Mouse (Mus musculus) limb, embryonic 14.5 days (tissue): Measurements from ENCODE around the gene Gm42417. TPM values are rescaled to one million over a fixed set of nuclear protein-coding genes. Genes with fewer than 3 reads are reported as not detected.
A peak's percentile ranks its signal among the peaks of the same experiment; 100 is the strongest.

Source experiments
- ATAC-seq: fragments of 200-750 bp; cut with Nextera tagmentation; 2 replicates; pipeline ENCODE4 v1.8.0; 2017; ENCODE audit warnings: low read depth, moderate number of reproducible peaks, moderate TSS enrichment; ENCODE audit not compliant: low FRiP score
- DNase-seq: peaks from one replicate; pipeline ENCODE4 v3.0.0-alpha.2; 2015; ENCODE audit warnings: low spot score
- H3K27ac ChIP-seq: fragments of 300-500 bp; sonication (generic); replicated peaks from 2 replicates; pipeline ENCODE4 v1.5.1; 2014; ENCODE audit warnings: low read depth, mild to moderate bottlenecking, low read length, moderate library complexity, mixed read lengths
- H3K27me3 ChIP-seq: fragments of 300-500 bp; sonication (generic); 2 replicates; pipeline ENCODE4 v1.6.1; 2014; ENCODE audit warnings: low read length, mixed read lengths; ENCODE audit not compliant: control insufficient read depth, insufficient read depth
- H3K36me3 ChIP-seq: fragments of 300-500 bp; sonication (generic); 2 replicates; pipeline ENCODE4 v1.6.1; 2014; ENCODE audit warnings: mild to moderate bottlenecking, low read length, moderate library complexity, mixed read lengths; ENCODE audit not compliant: control insufficient read depth, insufficient read depth
- H3K4me1 ChIP-seq: fragments of 300-500 bp; sonication (generic); 2 replicates; pipeline ENCODE4 v1.6.1; 2014; ENCODE audit warnings: antibody characterized with exemption, low read length, mixed read lengths; ENCODE audit not compliant: control insufficient read depth, insufficient read depth
- H3K4me2 ChIP-seq: fragments of 300-500 bp; sonication (generic); replicated peaks from 2 replicates; pipeline ENCODE4 v1.6.1; 2014; ENCODE audit warnings: low read depth, mild to moderate bottlenecking, low read length, moderate library complexity; ENCODE audit not compliant: severe bottlenecking
- H3K4me3 ChIP-seq: fragments of 300-500 bp; sonication (generic); replicated peaks from 2 replicates; pipeline ENCODE4 v1.5.1; 2014; ENCODE audit warnings: low read length
- H3K9ac ChIP-seq: fragments of 300-500 bp; sonication (generic); 2 replicates; pipeline ENCODE4 v1.6.1; 2014; ENCODE audit warnings: mild to moderate bottlenecking, low read depth, low read length, moderate library complexity; ENCODE audit not compliant: severe bottlenecking
- H3K9me3 ChIP-seq: fragments of 300-500 bp; sonication (generic); 2 replicates; pipeline ENCODE4 v1.6.1; 2016; ENCODE audit warnings: low read length; ENCODE audit not compliant: control insufficient read depth
- POLR2A ChIP-seq: fragments of 200-500 bp; IDR thresholded peaks from 2 replicates; pipeline ENCODE4 v1.8.0; 2012; ENCODE audit warnings: inconsistent platforms, mild to moderate bottlenecking, moderate library complexity, borderline replicate concordance; ENCODE audit not compliant: insufficient read depth, insufficient read length; ENCODE audit errors: extremely low read depth
- WGBS: fragments of 180-500 bp; shearing (Covaris S2); extraction: QIAGEN DNeasy Blood & Tissue Kit; methylation state at CpG from one replicate; pipeline ENCODE4 v1.1.7; 2014; 5-methylcytosine and 5-hydroxymethylcytosine counted together
- polyA plus RNA-seq, 2 experiments: library from polyadenylated mRNA; depleted of rRNA in 1 of 2; stranded (reverse) in 1 of 2; unstranded in 1 of 2; fragments of >200 nt; fragmentation: Nextera tagmentation in 1 of 2; extraction: Ambion mirVana in 1 of 2; gene quantifications; 2 replicates each; pipeline versions ENCODE4 v1.2.1 to v1.2.3; 2012 to 2014

The Gm42417 gene
- polyA plus RNA-seq, 2 experiments = 0.47 TPM; not detected in 1

GRCm38 (mm10) chr1:36524058-36524457, 15.2 kb downstream of the Gm42417 start:
- Histone ChIP-seq H3K27ac (peak overlapping the region; percentile 46; the same call in 1 of the 2 replicates), H3K4me1 (peaks cover 12% of the 10 kb centered on the region; the same call in 1 of the 2 replicates), H3K36me3 (peaks cover 67% of the 10 kb centered on the region), H3K9ac (no peak overlapping the region), H3K9me3 (no peaks in the 10 kb centered on the region), H3K4me3 (no peak overlapping the region), H3K27me3 (no peaks in the 10 kb centered on the region), H3K4me2 (no peak overlapping the region)
- ATAC-seq (no peak), DNase-seq (no peak)
- TF ChIP-seq POLR2A = no peak
- WGBS = 71% methylated on average over 5 of the region's 5 CpGs

DNA sequence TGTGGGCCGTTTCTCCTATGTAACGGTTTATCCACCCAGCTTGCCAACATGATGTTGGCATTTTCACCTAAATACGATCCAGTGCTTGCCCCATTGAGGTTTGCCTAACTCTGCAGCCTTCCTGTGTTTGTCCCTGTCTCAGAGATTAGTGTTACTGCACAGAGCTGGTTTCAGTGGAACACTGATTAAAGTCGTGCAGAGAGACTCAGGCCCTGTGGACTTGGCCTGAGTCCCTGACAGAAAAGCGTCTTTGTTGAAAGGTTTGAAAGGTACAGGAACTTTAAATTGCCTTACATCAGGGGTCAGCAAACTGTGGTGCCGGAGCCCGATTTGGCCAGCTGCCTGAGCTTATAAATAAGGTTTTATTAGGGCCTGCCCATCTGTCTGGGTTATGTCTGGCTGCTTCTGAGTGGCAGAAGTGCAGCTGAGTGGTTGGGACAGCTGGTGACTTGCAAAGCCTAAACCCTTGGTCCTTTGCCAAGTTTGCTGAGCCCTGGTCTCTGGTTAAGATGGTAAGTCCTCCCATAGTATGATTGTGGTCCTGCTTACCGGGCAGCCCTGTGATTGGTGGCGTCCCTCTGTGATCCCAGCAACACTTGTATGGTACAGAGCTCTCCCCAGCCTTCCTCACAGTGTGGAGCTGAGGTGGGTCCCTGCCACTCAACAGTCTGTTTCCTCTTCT, 15.8 kb downstream of the Gm42417 start:
- H3K9ac ChIP-seq = no peak overlapping the region
- H3K4me1 ChIP-seq = peaks cover 12% of the 10 kb centered on the region; the same call in 1 of the 2 replicates
- ATAC-seq (peak; percentile 80), DNase-seq (peak; percentile 80)
- H3K27me3 ChIP-seq = no peaks in the 10 kb centered on the region
- no peak overlapping the region for H3K4me3 ChIP-seq
- peak overlapping the region; percentile 61 for H3K27ac ChIP-seq
- H3K36me3 ChIP-seq = peaks cover 73% of the 10 kb centered on the region
- TF ChIP-seq POLR2A = no peak
- H3K9me3 ChIP-seq = no peaks in the 10 kb centered on the region
- WGBS = 25% methylated on average over 9 of the region's 9 CpGs
- H3K4me2 ChIP-seq = no peak overlapping the region

DNA sequence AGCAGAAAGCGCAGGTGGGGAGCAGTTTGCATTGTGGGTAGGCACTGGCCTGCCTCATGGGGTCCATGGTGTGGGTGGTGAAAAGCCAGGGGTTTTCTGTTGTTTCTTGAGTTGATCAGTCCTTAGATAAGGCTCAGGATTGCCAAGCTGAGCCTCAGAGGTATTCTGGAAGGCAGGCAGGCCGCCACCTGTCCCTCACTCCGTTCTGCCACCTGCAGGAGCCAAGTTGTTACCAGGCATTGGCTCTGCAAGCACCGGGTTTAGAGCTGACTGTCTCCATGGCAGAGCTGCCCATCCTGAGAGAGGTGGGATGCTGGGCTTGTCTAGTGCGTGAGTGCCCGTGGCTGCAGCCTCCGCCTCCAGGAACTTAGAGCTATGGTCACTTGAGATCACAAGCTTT, 17.0 kb downstream of the Gm42417 start:
- peaks cover 12% of the 10 kb centered on the region; the same call in 1 of the 2 replicates for H3K4me1 ChIP-seq
- H3K4me3 ChIP-seq = no peak overlapping the region
- H3K4me2 ChIP-seq = no peak overlapping the region
- H3K27ac ChIP-seq = 0 out of 2 replicates have a peak overlapping the region, but pooled peaks have one; percentile 61
- WGBS = 94% methylated on average over 7 of the region's 7 CpGs
- ATAC-seq = no peak
- no peak overlapping the region for H3K9ac ChIP-seq
- H3K9me3 ChIP-seq = no peaks in the 10 kb centered on the region
- H3K36me3 ChIP-seq = peaks cover 80% of the 10 kb centered on the region
- no peaks in the 10 kb centered on the region for H3K27me3 ChIP-seq
- TF ChIP-seq POLR2A = no peak
- DNase-seq = no peak

- peaks cover 67% of the 10 kb centered on the region for H3K36me3 ChIP-seq
- no peak overlapping the region for H3K4me2 ChIP-seq
- no peak for DNase-seq
- no peak for TF ChIP-seq POLR2A
- 76% methylated on average over 11 of the region's 11 CpGs for WGBS
- no peak for ATAC-seq
- H3K9ac ChIP-seq = no peak overlapping the region
- no peak overlapping the region for H3K27ac ChIP-seq
- no peak overlapping the region for H3K4me3 ChIP-seq
- no peaks in the 10 kb centered on the region for H3K9me3 ChIP-seq
- H3K4me1 ChIP-seq = peaks cover 15% of the 10 kb centered on the region
- no peaks in the 10 kb centered on the region for H3K27me3 ChIP-seq
Measured at GRCm38 (mm10) chr1:36519626-36520025, 19.6 kb downstream of the Gm42417 start.

DNA sequence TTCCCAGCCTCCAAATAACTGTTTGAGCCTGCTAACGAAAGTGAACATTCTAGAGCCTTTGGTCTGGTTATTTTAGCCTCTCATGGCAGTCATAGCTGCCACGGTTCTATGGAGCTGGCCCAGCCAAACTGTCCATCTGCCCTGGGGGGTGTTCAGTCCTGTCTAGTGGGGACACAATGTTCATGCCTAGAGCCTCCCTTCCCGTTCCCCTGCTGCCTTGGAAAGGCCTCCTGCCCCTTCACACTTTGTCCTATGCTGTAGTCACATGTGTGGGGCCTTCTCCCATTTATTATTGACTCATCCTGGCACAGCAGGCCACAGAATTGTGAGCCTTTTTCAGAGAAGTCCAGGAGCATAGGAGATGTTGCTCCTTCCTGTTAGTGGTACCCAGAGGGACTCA, 21.0 kb downstream of the Gm42417 start:
- 81% methylated on average over 3 of the region's 3 CpGs for WGBS
- ATAC-seq = no peak
- TF ChIP-seq POLR2A = no peak

More for the DNA sequence above, 21.0 kb downstream of the Gm42417 start:
- no peak for DNase-seq
- Histone ChIP-seq H3K27ac (no peak overlapping the region), H3K9me3 (no peaks in the 10 kb centered on the region), H3K9ac (no peak overlapping the region), H3K4me1 (peaks cover 19% of the 10 kb centered on the region), H3K4me3 (no peak overlapping the region), H3K4me2 (no peak overlapping the region), H3K27me3 (no peaks in the 10 kb centered on the region), H3K36me3 (peaks cover 57% of the 10 kb centered on the region)
